Mouse (Mus musculus): ENCODE results near the gene Rhbdf2. TPM values are rescaled to one million over a fixed set of nuclear protein-coding genes. Genes with fewer than 3 reads are reported as not detected.

The Rhbdf2 gene
- total and polyA plus RNA-seq, 2 experiments from 2014 or later: 1.0 to 3.4 TPM

DNA sequence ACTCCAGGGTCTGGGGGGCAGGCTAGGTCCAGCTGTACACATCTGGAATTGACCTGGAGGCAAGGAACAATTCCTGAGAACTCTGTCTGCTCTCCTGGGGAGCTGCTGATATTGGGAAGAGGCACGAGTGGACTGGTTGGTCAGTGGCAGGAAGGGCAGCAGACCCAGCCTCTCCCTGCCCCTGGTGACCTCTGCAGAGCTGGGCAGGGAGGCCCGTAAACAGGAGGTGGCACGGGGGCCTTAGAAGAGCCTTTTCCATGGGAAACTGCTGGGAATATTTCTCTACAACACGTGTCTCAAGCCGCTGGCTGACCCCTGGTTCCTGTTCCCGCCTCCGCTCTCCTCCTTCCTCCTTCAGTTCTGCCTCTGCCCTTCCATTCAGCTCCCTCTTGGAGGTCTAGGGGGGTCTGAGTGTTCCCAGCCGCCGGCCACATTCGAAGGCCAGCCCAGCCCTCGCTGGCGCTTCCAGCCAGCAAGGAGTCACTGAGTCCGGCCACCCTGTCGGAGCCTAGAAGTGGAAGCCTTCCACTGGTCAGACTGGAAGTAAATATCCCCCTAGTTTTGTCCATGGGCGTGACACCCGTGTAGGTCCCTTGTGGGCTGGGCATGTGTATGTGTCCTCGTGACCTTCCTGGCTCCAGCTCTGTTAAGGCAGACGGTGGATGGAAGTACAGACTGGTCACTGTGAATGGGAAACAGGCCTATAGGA lies 21.5 kb upstream of the Rhbdf2 start:
- ATAC-seq (ENCODE audit: low FRiP score) (no peak), DNase-seq (ENCODE audit: low spot score) (no peak)
- no peaks in the 10 kb centered on the region for H3K9me3 ChIP-seq (ENCODE audit: low read length)
- H3K4me3 ChIP-seq (ENCODE audit: low read depth, low read length): no peak overlapping the region
- H3K4me1 ChIP-seq (ENCODE audit: insufficient read depth, low read length): peaks cover 12% of the 10 kb centered on the region; the same call in 1 of the 2 replicates
- H3K27ac ChIP-seq (ENCODE audit: low read depth, low read length): no peak overlapping the region
- H3K4me2 ChIP-seq (ENCODE audit: low read depth, low read length, poor library complexity, severe bottlenecking): no peak overlapping the region
- H3K36me3 ChIP-seq (ENCODE audit: insufficient read depth, low read length): peaks cover 12% of the 10 kb centered on the region
- H3K9ac ChIP-seq (replicated peaks; ENCODE audit: low read length, poor library complexity, severe bottlenecking): no peak overlapping the region
- WGBS: 67% methylated on average over 18 of the region's 18 CpGs
- TF ChIP-seq CTCF (IDR thresholded peaks at IDR 0.05): no peak
- no peaks in the 10 kb centered on the region for H3K27me3 ChIP-seq (ENCODE audit: insufficient read depth, low read length)

DNA sequence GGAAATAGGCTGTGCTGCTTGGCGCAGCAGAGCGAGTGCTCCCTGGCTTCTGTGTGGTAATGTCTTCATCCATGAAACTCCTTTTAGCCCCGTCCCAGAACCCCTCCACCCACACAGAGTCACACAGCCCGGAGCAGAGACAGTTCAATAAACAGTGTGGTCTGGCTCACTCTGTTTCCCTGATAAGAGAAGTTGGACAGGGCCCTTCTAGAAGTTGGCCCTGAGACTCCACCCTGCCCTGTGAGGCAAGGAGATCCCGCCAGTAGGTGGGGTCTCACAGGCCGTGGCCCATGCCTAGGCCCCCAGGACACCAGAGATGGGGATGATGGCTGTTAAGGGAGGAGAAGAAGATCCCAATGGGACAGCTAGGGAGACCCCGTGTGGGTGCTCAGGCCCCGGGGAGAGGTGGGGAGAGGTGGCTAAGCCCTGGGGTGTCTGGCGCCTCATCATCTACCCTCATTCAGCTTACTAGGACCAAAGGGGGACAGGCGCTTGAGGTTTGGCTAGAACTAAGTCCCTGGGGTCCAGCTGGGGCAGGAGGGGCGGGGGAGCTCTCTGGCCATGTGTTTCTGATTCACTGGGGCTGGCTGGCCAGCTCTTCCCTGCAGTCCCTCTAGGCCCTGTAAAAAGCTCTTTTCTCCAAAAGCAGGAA lies 20.6 kb upstream of the Rhbdf2 start:
- no peak for TF ChIP-seq CTCF (IDR thresholded peaks at IDR 0.05)
- no peak for DNase-seq (ENCODE audit: low spot score)
- Histone ChIP-seq H3K27ac (ENCODE audit: low read depth, low read length) (no peak overlapping the region), H3K4me2 (ENCODE audit: low read depth, low read length, poor library complexity, severe bottlenecking) (no peak overlapping the region), H3K9me3 (ENCODE audit: low read length) (no peaks in the 10 kb centered on the region), H3K27me3 (ENCODE audit: insufficient read depth, low read length) (no peaks in the 10 kb centered on the region), H3K4me3 (ENCODE audit: low read depth, low read length) (no peak overlapping the region), H3K9ac (replicated peaks; ENCODE audit: low read length, poor library complexity, severe bottlenecking) (no peak overlapping the region), H3K36me3 (ENCODE audit: insufficient read depth, low read length) (peaks cover 12% of the 10 kb centered on the region), H3K4me1 (ENCODE audit: insufficient read depth, low read length) (peaks cover 12% of the 10 kb centered on the region; the same call in 1 of the 2 replicates)
- ATAC-seq (ENCODE audit: low FRiP score): no peak
- 71% methylated on average over 10 of the region's 11 CpGs for WGBS

DNA sequence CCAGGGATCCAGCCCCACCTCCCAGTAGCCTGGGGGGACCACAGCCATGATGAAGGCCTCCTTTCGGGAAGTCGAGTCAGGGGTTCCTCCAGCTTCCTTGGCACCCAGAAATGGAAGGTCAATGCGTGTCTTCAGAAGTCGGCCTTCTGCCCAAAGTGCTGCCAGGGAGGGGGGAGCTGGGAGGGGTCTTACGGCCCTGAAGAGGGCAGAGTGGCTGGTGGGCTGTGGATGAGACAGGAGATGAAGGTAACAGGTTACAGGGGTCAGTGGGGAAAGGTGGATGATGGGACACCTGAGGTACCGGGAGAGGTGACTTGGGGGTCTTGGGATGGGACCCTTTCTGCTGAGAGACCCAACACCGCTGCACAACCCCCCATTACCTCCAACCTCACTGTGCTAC lies 20.0 kb upstream of the Rhbdf2 start:
- no peak for ATAC-seq (ENCODE audit: low FRiP score)
- Histone ChIP-seq H3K4me2 (ENCODE audit: low read depth, low read length, poor library complexity, severe bottlenecking) (no peak overlapping the region), H3K4me1 (ENCODE audit: insufficient read depth, low read length) (0 out of 2 replicates have a peak, but pooled peaks cover 8% of the 10 kb centered on the region), H3K9me3 (ENCODE audit: low read length) (no peaks in the 10 kb centered on the region), H3K27ac (ENCODE audit: low read depth, low read length) (no peak overlapping the region), H3K36me3 (ENCODE audit: insufficient read depth, low read length) (peaks cover 12% of the 10 kb centered on the region), H3K27me3 (ENCODE audit: insufficient read depth, low read length) (no peaks in the 10 kb centered on the region), H3K4me3 (ENCODE audit: low read depth, low read length) (no peak overlapping the region), H3K9ac (replicated peaks; ENCODE audit: low read length, poor library complexity, severe bottlenecking) (no peak overlapping the region)
- no peak for TF ChIP-seq CTCF (IDR thresholded peaks at IDR 0.05)
- DNase-seq (ENCODE audit: low spot score): no peak
- WGBS: 83% methylated on average over 7 of the region's 7 CpGs

DNA sequence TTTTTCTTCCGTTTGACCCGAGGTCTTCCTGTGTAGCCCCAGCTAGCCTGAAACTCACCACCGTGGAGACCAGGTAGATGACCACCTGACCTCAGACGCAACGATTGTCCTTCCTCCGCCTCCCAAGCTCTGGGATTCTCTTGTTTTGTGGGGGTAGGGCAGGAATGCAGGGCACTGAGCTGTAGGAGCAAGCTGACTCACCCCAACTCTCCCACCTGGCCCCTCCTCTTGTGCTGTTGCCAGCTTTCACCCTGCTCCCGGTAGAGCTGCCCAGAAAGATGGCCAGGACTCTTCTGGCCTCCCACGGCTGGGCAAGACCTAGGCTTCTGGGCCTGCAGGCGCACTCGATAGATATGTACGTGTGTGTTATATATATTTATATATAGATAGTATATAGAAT lies 19.3 kb upstream of the Rhbdf2 start:
- ATAC-seq (ENCODE audit: low FRiP score) (no peak), DNase-seq (ENCODE audit: low spot score) (no peak)
- H3K9ac ChIP-seq (replicated peaks; ENCODE audit: low read length, poor library complexity, severe bottlenecking): no peak overlapping the region
- no peaks in the 10 kb centered on the region for H3K9me3 ChIP-seq (ENCODE audit: low read length)
- TF ChIP-seq CTCF (IDR thresholded peaks at IDR 0.05): no peak
- no peak overlapping the region for H3K4me2 ChIP-seq (ENCODE audit: low read depth, low read length, poor library complexity, severe bottlenecking)
- no peak overlapping the region for H3K4me3 ChIP-seq (ENCODE audit: low read depth, low read length)
- H3K27me3 ChIP-seq (ENCODE audit: insufficient read depth, low read length): no peaks in the 10 kb centered on the region
- 77% methylated on average over 11 of the region's 11 CpGs for WGBS
- H3K4me1 ChIP-seq (ENCODE audit: insufficient read depth, low read length): 0 out of 2 replicates have a peak, but pooled peaks cover 8% of the 10 kb centered on the region
- H3K36me3 ChIP-seq (ENCODE audit: insufficient read depth, low read length): peaks cover 12% of the 10 kb centered on the region
- no peak overlapping the region for H3K27ac ChIP-seq (ENCODE audit: low read depth, low read length)

DNA sequence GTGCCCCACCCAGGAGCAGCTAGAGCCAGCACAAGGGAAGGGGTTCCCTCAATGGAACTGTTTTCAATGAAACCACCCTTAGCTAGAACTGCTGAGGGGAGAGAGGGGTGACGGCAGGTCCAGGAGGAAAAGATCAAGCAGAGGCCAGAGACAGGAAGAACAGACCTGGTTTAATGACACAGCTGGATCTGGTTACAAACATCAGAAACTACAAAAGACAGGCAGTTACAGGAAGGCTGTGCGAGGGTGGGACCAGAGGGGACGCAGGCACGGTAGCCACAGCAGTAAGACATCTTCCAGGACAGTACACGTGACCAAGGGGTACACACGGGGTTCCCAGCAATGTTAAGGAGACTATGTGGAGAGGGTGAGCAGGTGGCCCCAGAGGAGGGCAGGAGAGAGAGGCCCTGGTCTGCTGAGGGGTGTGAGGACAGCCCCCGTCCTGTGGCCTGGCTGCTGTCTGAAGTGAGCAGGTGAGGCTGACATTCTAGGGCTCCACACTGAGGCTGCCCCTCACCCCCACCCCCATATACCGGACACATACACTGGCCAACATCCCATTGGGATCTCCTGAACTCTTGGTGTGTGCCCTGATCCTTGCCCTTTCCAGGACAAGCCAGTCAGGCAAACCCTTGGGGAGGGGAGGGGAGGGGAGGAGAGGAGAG lies 18.8 kb upstream of the Rhbdf2 start:
- ATAC-seq (ENCODE audit: low FRiP score) (no peak), DNase-seq (ENCODE audit: low spot score) (no peak)
- no peak for TF ChIP-seq CTCF (IDR thresholded peaks at IDR 0.05)
- H3K4me1 ChIP-seq (ENCODE audit: insufficient read depth, low read length): 0 out of 2 replicates have a peak, but pooled peaks cover 8% of the 10 kb centered on the region
- no peak overlapping the region for H3K4me3 ChIP-seq (ENCODE audit: low read depth, low read length)
- H3K9me3 ChIP-seq (ENCODE audit: low read length): no peaks in the 10 kb centered on the region
- no peaks in the 10 kb centered on the region for H3K27me3 ChIP-seq (ENCODE audit: insufficient read depth, low read length)
- H3K27ac ChIP-seq (ENCODE audit: low read depth, low read length): no peak overlapping the region
- peaks cover 12% of the 10 kb centered on the region for H3K36me3 ChIP-seq (ENCODE audit: insufficient read depth, low read length)
- no peak overlapping the region for H3K4me2 ChIP-seq (ENCODE audit: low read depth, low read length, poor library complexity, severe bottlenecking)
- 70% methylated on average over 8 of the region's 8 CpGs for WGBS
- H3K9ac ChIP-seq (replicated peaks; ENCODE audit: low read length, poor library complexity, severe bottlenecking): no peak overlapping the region

Data from midbrain, postnatal 0 days (tissue).